Mouse (Mus musculus) CD4-positive helper T cell, adult 2 months (primary cell): ENCODE measurements around the gene Tenm3.

Experiments
- DNase-seq: peaks from one replicate; pipeline ENCODE4 v3.0.0-alpha.2; 2012; ENCODE audit warnings: low read depth, missing footprints, low spot score

Tenm3 gene

DNA sequence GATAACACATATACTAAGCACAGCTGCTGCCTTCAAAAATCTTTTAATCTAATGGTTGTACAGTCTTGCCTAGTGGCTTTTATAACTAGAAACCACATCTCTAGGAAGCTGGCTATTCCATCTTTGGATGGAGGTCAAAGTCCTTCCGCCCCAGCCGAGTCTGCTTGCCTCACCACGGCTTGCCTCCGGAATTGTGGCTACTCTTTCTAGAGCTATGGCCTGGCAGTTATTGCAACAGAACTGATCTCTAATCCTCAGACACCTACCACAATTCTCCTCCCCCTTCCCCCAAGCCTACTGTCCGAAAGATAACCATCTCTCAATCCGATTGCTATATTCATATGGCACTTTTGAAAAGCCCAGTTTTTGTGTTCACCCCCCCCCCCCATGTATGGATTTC is 101.0 kb downstream of the Tenm3 start:
- no peak for DNase-seq

DNA sequence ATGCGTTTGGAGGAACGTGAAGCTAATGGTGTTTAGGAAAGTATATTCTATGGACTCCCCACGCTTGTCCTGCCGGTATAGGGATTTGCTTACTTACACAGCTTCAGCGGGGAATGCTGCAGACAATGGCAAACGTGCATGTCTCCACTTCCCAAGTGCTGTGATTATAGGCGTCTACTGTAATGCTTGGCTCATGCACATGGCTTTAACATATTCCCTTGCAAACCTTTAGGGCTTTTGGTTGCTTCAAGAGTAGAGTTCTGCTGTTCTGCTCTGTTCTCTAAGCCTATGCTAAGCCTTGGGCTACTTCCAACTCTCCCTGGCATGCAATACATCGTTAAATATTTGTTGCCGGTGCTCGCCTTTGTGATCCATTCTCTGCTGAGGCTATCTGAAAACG is 102.8 kb downstream of the Tenm3 start:
- no peak for DNase-seq

DNA sequence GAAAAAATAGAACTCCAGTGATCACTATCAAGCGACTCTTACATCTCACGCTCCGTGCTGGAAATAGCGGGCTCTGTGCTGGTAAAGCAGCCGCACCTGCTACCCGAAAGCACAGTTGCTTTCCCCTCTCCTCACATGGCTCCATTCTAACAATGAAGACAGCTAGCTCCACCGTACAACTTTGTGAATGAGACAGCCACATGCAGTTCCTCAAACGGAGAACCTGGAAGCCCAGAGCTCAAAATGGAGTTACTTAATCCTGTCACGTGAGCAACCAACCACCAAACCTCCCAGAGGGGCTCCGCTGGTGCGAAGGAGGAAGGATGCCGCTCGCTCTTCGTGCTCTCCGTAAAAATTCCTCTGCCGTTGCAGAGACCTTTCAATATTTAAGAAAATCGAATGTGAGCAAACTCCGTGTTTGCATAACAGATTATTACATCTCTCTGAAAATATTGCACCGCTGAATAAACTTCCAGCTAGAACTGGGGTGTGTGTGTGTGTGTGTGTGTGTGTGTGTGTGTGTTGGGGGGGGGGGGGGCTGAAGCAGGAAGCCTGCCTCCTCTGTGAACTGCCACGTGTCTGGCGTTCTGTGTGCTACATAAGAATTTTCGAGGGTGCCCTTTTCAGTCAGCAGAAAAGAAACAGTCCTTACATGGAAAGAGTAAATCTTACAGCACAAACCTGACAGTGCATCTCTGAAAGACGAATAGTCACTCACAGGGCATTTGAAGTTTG is 103.4 kb downstream of the Tenm3 start:
- DNase-seq = no peak

DNA sequence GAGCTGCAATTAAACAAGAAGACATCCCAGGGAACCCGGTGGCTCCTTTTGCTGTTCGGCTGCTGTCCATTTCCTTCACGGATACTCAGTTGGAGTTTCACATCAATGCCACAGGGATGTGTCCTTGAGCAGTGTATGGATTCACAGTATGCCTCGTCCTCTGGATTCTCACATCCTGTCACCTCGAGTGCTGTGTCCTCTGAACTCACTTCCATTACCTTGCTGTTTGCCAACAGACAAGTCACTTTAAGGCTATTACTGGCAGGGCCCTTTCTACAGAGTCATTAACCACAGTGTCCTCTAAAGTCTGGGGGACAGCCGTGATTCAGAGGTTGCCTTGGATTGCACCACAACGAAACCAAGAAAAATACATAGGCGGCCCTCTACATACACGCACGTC is 110.0 kb downstream of the Tenm3 start:
- DNase-seq = no peak

DNA sequence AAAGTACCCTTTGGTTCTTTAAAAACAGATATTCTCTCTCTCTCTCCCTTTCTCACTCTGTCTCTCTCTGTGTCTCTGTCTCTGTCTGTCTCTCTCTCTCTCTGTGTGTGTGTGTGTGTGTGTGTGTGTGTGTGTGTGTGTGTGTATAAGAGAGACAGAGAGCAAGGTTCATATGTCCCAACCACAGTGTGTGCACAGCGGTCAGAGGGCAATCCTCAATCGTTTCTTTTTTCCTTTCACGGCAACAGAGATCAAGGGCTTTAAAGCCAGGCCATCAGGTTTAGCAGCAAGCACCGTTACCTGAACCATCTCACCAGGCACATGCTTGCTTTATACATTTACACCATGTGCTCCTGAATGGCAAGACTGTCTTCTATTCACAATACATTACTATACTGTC is 110.7 kb downstream of the Tenm3 start:
- no peak for DNase-seq

DNA sequence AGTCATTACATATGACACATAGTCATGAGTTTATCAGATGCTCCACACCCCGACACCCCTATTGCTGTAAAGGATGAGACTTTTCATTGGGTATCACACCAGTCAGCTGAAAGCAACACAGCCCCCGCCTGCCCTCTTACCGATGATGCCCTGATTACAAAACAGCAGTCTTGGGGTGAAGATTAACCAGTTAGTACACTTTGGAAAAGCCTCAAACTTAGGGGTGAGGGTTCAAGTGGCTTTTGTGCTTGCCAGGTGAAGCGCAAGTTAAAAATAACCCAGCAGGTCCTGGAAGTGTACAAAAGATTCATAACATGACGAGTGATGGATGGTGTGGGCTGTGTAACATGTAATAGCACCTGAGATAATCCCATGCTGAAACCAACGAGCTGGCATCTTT is 113.0 kb downstream of the Tenm3 start:
- DNase-seq = no peak

DNA sequence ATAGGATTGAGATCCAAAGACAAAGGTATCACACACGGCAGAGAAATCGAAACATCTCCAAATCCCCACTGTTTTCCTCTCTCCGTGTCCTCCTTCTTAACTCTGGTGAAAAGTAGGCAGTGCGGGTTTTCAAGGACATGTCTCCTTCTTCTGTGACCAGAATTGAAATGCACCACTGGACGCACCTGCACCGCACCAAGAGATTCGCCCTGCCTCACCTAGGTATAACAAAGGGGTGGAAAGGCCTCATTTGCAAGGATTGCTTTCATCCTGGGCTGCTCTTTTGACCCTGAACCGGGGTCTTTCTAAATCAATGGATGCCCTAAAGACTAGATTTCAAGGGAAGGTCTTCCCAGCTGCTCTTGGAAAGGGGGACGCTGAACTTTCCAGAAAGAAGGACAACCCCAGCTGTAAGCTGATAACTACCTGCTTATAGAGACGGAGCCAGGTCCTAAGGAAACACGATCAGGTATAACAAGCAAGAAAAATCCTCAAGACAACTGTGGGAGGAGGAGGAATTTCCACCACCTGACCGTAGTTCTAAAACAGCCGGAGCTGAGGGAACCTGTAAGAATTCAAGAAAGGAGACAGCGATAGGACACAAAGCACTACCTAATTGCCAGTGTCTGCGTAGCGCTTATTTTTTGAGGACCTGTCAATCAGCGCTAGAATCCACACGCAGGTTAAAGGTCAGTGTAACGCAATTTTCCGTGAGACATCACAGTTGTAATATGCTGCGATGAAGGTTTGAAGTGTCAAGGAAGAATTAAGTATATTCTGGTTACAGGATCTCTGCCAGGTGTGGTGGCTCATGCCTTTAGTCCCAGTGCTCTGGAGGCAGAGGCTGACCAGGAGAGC is 114.7 kb downstream of the Tenm3 start:
- no peak for DNase-seq

DNA sequence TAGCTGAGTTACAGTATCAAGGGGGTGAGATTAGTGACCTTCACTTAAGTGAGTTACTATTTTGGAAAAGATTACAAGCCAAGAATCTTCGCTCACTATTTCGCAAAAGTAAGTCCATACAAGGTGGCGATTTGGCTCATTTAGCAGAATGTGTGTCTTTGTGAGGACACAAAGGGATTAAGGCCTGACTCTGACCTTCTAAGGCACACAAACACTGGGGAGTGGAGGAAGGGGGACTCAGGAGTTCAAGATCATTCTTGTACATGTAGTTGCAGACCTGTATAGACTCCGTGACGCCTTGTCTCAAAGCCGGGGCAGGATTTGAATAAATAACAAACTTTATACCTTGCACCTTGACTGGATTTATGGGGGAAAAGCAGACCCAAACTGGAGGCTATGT is 115.7 kb downstream of the Tenm3 start:
- no peak for DNase-seq

DNA sequence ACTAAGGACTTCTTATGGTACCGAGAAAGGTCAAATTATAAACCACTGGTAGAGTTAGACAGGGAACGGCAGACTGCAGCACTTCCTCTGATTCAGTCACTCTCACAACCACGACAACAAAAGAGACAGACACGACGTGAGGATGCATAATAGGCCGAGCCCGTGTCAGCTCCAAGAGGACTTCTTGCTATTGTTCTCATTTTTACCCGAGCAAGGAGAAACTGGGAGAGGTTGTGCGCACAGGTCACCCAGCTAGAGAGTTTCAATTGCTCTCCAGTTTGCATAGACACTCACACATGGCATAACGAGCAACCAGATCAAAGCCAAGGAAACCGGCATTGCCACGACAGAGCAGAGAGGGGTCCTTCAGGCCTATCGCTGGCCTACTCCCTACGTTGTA is 121.0 kb downstream of the Tenm3 start:
- no peak for DNase-seq

DNA sequence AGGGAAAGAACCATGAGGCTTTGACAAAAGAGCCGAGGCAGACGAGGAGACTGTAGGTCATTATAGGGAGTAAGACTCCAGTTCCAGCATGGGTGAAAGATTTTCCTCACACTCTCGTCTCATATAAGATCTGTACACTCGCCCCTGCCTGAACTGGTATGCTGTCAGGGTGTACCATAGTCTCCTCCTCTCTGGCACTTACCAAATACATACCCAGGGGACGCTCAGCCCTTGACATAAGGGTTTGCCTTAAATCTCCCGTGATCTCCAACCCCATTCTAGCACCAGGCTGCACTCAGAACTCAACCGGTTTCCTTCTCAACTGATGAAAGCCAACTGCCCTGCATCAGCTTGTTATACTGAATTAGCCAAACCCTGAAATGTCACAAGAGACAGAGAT is 121.4 kb downstream of the Tenm3 start:
- no peak for DNase-seq

DNA sequence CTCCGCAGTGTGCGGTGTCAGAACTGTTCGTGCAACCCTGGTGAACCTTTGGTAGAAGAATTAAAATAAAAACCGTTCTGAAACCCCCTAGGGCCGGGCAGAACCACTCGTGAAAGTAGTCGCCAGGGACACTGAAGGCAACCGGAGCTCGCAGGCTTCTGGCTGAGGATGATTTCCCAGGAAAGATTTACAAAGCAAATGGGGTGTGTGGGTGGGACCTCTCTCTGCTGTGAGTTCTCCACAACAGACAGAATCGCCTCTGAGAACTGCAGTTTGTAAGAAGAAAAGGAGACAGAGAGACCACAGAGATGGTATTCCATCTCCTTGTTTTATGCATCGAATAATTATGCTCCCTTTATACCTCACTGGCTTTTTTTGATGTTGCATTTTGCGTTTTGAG is 122.4 kb downstream of the Tenm3 start:
- no peak for DNase-seq

DNA sequence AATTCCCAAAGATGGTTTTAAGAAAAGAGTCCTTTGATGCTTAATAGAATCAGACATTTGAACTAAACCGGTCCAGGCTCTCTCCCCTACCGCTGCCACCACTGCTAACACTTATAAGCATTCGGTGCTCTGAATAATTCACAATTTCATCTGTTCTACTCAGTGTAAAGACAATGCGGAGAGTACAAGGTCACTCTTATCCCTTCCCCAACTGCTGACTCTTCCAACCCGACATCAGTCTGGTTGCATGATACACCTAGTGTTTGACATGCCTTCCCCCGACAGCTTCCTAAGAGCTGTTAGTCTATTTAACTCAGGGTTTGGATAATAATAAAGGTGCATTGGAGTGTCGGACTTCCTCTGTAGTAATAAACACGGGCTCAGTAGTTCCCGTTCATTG is 128.1 kb downstream of the Tenm3 start:
- no peak for DNase-seq

DNA sequence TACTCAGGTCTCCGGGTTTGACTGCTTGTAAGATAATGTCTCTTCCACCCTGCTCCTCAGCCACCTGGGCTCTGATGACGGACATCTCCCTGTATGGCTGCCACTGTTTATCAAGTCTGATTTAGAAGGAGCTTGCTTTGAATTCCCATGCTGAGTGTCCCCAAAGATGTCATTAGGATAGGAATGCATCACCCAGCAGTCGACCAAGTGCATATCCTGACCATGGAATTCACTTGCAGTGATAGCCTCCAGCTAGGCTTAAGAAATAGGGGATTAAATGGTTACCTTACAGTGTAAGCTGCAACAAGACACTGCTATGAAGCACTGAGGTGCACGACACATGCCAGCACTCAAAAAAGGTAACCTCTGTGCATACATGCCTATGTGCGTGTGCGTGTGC is 137.1 kb downstream of the Tenm3 start:
- no peak for DNase-seq

DNA sequence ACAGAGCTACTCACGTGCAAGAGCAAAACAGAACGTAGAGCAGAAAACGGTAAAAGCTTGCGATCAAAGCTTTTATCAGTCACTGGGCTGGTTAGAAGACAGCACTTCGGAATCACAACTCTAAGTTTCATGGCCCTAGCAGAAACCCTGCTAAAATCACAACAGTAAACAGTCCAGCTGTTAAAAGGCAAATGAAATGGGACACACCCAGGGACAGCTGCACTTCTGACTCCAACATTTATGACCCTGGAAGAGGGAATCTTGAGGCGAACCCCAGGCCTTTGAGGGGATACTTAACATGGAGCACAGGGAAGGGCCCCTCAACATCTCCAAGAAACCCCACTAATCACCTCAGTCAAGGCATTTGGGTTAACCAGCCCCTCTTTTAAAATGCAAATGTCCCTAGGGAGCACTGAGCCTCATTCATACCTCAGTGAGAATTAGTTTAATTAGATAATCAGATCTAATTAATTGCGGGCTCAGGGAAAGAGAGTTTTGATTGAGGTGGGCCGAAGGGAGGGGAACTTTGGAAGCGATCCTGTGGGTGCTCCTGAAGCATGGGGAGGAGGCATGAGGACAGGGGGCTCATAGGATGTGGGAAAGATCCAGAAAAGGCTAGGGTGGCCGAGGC is 138.8 kb downstream of the Tenm3 start:
- no peak for DNase-seq

DNA sequence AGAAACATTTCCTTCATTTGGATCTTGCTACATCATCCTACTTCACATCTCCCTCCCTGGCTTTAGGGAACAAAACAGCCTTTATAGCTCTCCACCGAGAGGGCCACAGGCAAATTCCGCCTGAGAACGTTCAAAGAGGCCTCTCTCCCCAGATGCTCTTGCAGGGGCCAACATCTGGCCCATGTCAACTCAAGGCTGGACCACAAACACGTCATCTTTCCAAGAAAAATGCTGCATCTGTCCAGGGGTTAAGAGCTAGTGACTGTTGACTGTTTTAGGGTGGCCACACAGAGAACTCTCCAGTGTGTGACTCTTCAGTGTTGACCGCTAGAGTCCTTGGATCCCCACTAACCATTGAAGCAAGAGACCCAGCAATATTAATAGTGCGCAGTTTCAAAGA is 139.3 kb downstream of the Tenm3 start:
- no peak for DNase-seq

DNA sequence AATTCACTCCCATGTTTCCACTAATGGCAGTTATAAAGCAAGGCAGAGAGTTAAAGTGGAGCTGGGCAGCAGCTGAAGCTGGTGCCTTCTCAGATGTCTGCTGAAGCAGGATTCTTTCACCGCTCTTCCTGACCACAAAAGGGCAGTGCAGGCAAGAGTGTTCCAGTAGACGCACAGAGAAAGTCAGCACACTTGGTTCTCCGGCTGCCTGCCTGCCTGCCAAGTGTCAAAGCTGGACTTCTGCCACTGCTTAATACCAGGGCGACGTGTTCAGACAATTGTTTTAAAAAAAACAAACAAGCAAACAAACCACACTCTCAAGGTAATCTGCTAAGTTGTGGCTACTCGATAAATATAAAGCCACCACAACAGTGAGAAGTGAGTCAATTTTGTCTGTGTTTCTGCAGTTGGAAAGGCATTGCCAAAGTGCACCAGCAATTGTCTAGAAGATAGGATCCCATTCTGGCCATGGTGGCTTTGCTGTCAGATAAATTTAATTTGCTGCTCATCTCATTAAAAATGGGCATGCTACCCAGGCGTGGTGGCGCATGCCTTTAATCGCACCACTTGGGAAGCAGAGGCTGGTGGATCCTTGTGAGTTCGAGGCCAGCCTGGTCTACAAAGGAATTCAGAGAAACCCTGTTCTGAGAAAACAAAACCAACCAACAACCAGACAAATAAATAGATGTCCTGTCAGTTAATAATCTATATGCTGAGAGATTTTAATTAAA is 152.9 kb downstream of the Tenm3 start:
- DNase-seq = no peak

DNA sequence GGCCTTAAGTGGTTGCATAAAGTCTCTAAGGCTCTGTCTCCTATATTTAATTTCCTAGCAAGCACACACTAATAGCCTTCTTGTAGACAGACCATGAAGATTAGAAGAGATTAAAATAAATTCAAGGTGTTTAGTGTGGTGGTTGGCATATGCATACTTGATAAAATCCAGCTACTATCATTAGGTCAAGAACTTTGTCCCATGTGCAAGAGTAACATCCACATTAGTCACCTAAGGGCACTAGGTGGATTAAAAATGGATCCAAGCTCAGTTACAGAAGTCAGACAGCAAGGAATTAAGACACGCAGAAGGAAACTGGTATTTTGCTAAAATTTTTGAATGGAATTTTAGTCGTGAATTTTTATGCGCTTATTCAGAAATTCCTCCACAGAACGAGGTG is 155.0 kb downstream of the Tenm3 start:
- DNase-seq = no peak

DNA sequence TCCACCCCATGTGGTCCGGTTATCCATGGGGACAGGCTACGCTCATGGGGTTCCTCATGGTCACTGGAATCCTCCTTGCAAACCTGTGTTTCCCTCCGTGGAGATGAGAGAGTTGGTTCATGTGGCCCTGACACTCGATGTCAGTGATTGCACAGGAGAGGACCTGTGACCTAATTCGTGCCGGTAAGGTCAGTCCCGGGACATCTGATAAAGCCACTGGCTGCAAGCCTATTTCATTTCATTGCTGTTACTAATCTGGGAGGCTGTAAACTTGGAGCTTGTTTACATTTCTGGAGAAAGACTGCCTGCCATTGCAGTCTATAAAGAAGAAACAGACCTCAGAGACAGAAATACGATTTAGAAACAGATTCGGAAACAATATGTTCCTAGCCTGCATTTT is 155.6 kb downstream of the Tenm3 start:
- no peak for DNase-seq

DNA sequence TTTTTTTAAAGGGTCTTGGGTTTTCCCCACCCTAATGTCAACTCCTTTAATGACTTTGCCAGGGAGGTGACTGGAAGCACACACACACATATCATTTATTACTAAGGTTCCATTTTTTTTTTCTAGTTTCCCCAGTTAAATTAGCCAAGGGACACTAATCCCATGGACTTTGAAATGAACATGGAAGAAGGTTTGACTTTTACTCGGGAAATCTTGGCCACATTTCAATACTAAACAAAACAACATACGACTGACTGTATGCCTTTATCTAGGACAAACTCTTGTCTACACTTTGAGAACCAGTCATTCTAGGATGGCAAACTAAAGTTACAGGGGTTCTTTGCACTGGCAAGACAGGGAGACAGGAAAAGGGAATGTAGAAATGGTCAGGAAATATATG is 170.3 kb downstream of the Tenm3 start:
- DNase-seq = no peak

DNA sequence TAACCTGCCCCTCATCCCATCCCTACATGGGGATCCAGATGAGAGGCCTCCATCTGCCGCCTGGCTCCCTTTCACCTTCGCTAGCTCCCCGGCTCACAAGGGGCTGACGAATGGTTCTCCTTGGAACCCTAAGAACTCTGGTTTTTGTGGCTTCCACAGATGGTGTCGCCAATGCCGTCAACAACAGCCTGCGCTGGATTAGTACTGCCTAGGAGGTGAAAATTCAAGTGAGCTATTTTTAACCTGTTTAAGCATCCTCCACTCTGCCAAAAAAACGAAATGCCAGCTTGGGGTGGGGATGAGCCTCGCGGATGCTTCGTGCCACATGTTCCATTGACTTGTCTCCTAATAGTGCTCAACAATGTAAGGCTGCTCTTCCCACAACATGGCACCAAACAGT is 171.3 kb downstream of the Tenm3 start:
- no peak for DNase-seq

DNA sequence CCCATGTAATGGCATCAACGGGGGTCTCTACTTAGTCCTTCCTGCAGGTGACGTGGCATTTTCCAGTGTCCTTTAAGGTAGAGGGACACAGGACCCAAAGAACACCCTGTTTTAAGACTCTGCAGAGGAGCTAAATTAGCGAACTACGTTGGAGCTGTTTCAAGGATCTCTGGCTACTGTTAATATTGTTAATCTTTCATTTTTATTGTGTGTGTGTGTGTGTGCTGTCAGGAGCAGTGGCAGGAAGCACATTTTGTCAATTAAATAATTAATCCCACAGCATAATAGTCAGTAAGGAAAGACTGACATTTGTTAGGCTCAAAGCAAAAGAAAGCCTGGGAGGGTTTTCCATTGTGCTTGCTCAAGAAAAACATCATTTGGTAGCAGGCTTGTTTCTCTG is 172.4 kb downstream of the Tenm3 start:
- no peak for DNase-seq

DNA sequence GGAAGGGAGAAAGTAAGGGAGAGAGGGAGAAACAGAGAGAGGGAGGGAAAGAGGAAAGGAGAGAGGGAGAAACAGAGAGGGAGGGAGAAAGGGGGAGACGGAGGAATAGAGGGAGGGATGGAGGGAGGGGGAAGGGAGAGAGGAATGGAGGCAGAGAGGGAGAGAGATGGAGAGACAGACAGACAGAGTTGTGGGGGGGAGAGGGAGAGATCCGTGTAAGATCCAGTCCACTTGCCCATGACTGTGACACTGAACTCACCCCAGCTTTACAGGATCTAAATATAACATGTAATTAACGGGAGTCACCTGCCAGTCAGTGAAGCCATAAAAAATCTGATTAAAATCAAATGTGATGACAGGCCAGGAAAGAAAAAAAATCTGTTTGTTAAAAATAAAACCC is 172.9 kb downstream of the Tenm3 start:
- DNase-seq = no peak
